Mouse (Mus musculus): Measurements from ENCODE around the gene Abhd17c. TPM values are rescaled to one million over a fixed set of nuclear protein-coding genes. Genes with fewer than 3 reads are reported as not detected.

Gene Abhd17c
- total and polyA plus RNA-seq, 3 experiments, result 35.3 to 44.0 (median 40.4) TPM

DNA sequence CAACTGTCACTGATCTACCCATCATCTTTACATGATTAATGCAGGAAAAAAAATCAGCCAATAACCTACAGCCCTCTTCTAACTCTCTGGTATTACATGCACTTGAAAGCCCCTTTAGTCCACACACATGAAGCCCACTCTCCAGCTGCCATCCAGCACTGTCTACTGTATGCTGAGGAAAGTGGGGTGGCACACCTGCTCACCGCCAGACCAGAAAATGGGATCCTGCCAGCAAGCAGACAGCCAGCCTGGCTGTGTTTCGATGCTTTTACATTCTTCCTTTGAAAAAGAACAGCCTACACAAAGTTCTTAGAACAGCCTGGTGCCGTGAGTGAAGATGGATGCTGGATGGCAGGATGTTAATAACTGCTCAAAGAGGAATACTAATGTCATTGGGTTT lies 13.9 kb downstream of the Abhd17c start:
- dilution Hi-C loops (cut with MboI; ENCODE audit: extremely low pct_ligation_motif_present, extremely low pct_unique_long_range_greater_than_20kb, low sequenced_read_pairs) (no loop called here), in situ Hi-C loops (cut with MboI; ENCODE audit: low pct_ligation_motif_present, low pct_unique_long_range_greater_than_20kb, low sequenced_read_pairs) (no loop called here)
- H3K79me2 ChIP-seq (replicated peaks; ENCODE audit: control insufficient read depth, extremely low read depth, insufficient read depth, poor library complexity, severe bottlenecking), result peaks cover 65% of the 10 kb centered on the region
- no peak overlapping the region for H3K9ac ChIP-seq (ENCODE audit: insufficient read depth, low read depth)
- peaks cover 8 to 44% of the 10 kb centered on the region in 2 experiments for H3K4me1 ChIP-seq (ENCODE audit: control insufficient read depth in 1 of 2, insufficient read depth in 2 of 2)
- TF ChIP-seq RAD21 (IDR thresholded peaks at IDR 0.05; ENCODE audit: low read depth, low read length) (no peak), JUND (conservative IDR thresholded peaks at IDR 0.05; ENCODE audit: low read depth, low read length) (no peak), TBP (conservative IDR thresholded peaks at IDR 0.05; ENCODE audit: low read depth, low read length) (no peak), UBTF (IDR thresholded peaks at IDR 0.05; ENCODE audit: low read depth, low read length) (no peak), MXI1 (IDR thresholded peaks at IDR 0.05; ENCODE audit: low read depth, low read length) (no peak), KAT2A (IDR thresholded peaks at IDR 0.05; ENCODE audit: insufficient replicate concordance, low read length) (no peak), MAX (IDR thresholded peaks at IDR 0.05; ENCODE audit: low read length) (no peak), ETS1 (conservative IDR thresholded peaks at IDR 0.05; ENCODE audit: low read depth, low read length) (no peak), ELF1 (IDR thresholded peaks at IDR 0.05; ENCODE audit: low read depth, low read length) (no peak)
- no peaks in the 10 kb centered on the region for H3K9me3 ChIP-seq (replicated peaks; ENCODE audit: low read length)
- no peak for DNase-seq (ENCODE audit: extremely low read depth)
- no peak overlapping the region for H3K4me2 ChIP-seq (ENCODE audit: insufficient read depth, low read depth, poor library complexity, severe bottlenecking)
- no peak overlapping the region for H3K27ac ChIP-seq (ENCODE audit: insufficient read depth, low read depth)
- H3K27me3 ChIP-seq (replicated peaks), result no peaks in the 10 kb centered on the region
- peaks cover 0 to 54% of the 10 kb centered on the region in 2 experiments for H3K36me3 ChIP-seq (replicated peaks in 1 of 2; ENCODE audit: control insufficient read depth in 1 of 2, insufficient read depth in 1 of 2, low read length in 1 of 2)
- H3K4me3 ChIP-seq (replicated peaks in 1 of 3; ENCODE audit: low read depth in 2 of 3, low read length in 2 of 3, poor library complexity in 1 of 3), result no peak overlapping the region

DNA sequence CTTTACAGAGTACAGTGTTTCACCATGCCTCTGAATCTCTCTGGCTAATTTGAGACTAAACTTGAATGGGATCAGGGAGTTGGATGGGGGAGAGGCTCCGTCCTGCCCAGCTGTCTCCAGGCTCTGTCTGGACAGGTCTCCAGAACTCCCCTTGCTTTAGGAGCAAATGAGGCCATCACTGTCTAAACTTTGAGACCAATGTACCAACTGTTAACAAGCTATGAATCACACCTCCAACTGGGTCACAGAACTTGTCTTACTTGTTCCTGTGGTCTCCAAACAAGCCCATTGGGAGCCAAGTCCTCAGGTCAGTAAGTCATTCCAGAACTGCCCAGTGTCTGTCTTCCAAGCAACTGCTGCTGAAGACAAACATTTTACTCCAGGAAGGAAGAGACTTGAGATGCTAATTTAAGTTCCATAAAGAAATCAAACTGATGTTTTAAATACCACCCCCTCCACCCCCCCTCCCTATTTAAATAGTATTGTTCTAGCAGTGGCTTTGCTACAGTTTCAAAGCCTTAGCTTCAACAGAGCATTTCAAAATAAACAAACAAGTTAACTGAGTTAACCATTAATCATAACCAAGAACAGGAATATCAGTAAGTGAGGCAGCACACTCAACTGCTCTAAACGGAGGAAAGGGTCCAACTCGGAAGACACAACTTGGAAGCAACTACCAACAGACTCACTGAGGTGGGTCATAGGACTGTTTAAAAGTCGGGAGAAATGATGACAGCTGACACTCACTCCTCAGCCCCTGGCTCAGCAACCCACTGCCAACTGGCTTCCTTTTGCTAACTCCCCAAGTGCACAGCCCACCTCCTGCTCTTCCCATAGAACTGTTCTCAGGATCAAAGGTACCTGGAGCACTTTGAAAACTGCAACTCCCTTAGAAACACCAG lies 15.6 kb downstream of the Abhd17c start:
- DNase-seq (ENCODE audit: extremely low read depth), result no peak
- no peak overlapping the region for H3K27ac ChIP-seq (ENCODE audit: insufficient read depth, low read depth)
- H3K36me3 ChIP-seq (replicated peaks in 1 of 2; ENCODE audit: control insufficient read depth in 1 of 2, insufficient read depth in 1 of 2, low read length in 1 of 2), result peaks cover 0 to 51% of the 10 kb centered on the region in 2 experiments
- H3K4me2 ChIP-seq (ENCODE audit: insufficient read depth, low read depth, poor library complexity, severe bottlenecking), result no peak overlapping the region
- peaks cover 53% of the 10 kb centered on the region for H3K79me2 ChIP-seq (replicated peaks; ENCODE audit: control insufficient read depth, extremely low read depth, insufficient read depth, poor library complexity, severe bottlenecking)
- H3K9ac ChIP-seq (ENCODE audit: insufficient read depth, low read depth), result no peak overlapping the region
- peaks cover 6 to 44% of the 10 kb centered on the region in 2 experiments for H3K4me1 ChIP-seq (ENCODE audit: control insufficient read depth in 1 of 2, insufficient read depth in 2 of 2)
- no peak overlapping the region for H3K4me3 ChIP-seq (replicated peaks in 1 of 3; ENCODE audit: low read depth in 2 of 3, low read length in 2 of 3, poor library complexity in 1 of 3)
- in situ Hi-C loops (cut with MboI; ENCODE audit: low pct_ligation_motif_present, low pct_unique_long_range_greater_than_20kb, low sequenced_read_pairs) (no loop called here), dilution Hi-C loops (cut with MboI; ENCODE audit: extremely low pct_ligation_motif_present, extremely low pct_unique_long_range_greater_than_20kb, low sequenced_read_pairs) (no loop called here)
- TF ChIP-seq CHD2 (IDR thresholded peaks at IDR 0.05; ENCODE audit: low read length) (no peak), MAZ (IDR thresholded peaks at IDR 0.05; ENCODE audit: low read depth, low read length) (no peak), JUND (conservative IDR thresholded peaks at IDR 0.05; ENCODE audit: low read depth, low read length) (no peak), NRF1 (IDR thresholded peaks at IDR 0.05; ENCODE audit: low read depth, low read length) (no peak), MAFK (IDR thresholded peaks at IDR 0.05; ENCODE audit: insufficient replicate concordance, low read length) (no peak), POLR2A (IDR thresholded peaks at IDR 0.05; ENCODE audit: low read depth, low read length) (no peak), UBTF (IDR thresholded peaks at IDR 0.05; ENCODE audit: low read depth, low read length) (no peak), USF2 (conservative IDR thresholded peaks at IDR 0.05; ENCODE audit: low read depth, low read length) (no peak), PAX5 (IDR thresholded peaks at IDR 0.05; ENCODE audit: low read length) (no peak), RCOR1 (conservative IDR thresholded peaks at IDR 0.05; ENCODE audit: low read depth, low read length) (no peak), BHLHE40 (IDR thresholded peaks at IDR 0.05; ENCODE audit: low read depth, low read length) (no peak), SMC3 (IDR thresholded peaks at IDR 0.05; ENCODE audit: low read depth, low read length) (no peak), MYC (IDR thresholded peaks at IDR 0.05; ENCODE audit: low read depth, low read length) (no peak), IRF4 (IDR thresholded peaks at IDR 0.05; ENCODE audit: low read depth, low read length) (no peak), ZNF384 (IDR thresholded peaks at IDR 0.05; ENCODE audit: low read depth, low read length) (no peak), KAT2A (IDR thresholded peaks at IDR 0.05; ENCODE audit: insufficient replicate concordance, low read length) (no peak), CTCF (conservative IDR thresholded peaks at IDR 0.05 in 1 of 2, IDR thresholded peaks at IDR 0.05 in 1 of 2; ENCODE audit: low read depth in 2 of 2, low read length in 2 of 2) (no peak), TBP (conservative IDR thresholded peaks at IDR 0.05; ENCODE audit: low read depth, low read length) (no peak), JUN (IDR thresholded peaks at IDR 0.05; ENCODE audit: insufficient read depth, low read depth, low read length) (no peak)
- H3K27me3 ChIP-seq (replicated peaks), result no peaks in the 10 kb centered on the region
- H3K9me3 ChIP-seq (replicated peaks; ENCODE audit: low read length), result no peaks in the 10 kb centered on the region
